Mouse (Mus musculus): ENCODE measurements around the gene Slc6a6.
A peak's percentile ranks its signal among the peaks of the same experiment; 100 is the strongest.

Gene Slc6a6

GRCm38 (mm10) chr6:91669270-91669669, 14.6 kb upstream of the Slc6a6 start:
- no peak for DNase-seq (ENCODE audit: low spot score in 2 of 2)

GRCm38 (mm10) chr6:91670224-91670623, 13.6 kb upstream of the Slc6a6 start:
- no peak for DNase-seq (ENCODE audit: low spot score in 2 of 2)

GRCm38 (mm10) chr6:91674757-91675350, 9.0 kb upstream of the Slc6a6 start:
- DNase-seq (ENCODE audit: low spot score in 2 of 2) = no peak

- no peak for DNase-seq (ENCODE audit: low spot score in 2 of 2)
Measured at GRCm38 (mm10) chr6:91678506-91679094, 5.3 kb upstream of the Slc6a6 start.

GRCm38 (mm10) chr6:91679095-91679577, 4.7 kb upstream of the Slc6a6 start:
- peak; percentile 49 to 57 for DNase-seq (ENCODE audit: low spot score in 2 of 2)

GRCm38 (mm10) chr6:91679716-91680115, 4.1 kb upstream of the Slc6a6 start:
- no peak for DNase-seq (ENCODE audit: low spot score in 2 of 2)

GRCm38 (mm10) chr6:91681841-91682240, 2.0 kb upstream of the Slc6a6 start:
- DNase-seq (ENCODE audit: low spot score in 2 of 2) = no peak

- no peak for DNase-seq (ENCODE audit: low spot score in 2 of 2)
Measured at GRCm38 (mm10) chr6:91683121-91683520, 732 bp upstream of the Slc6a6 start.

GRCm38 (mm10) chr6:91684474-91684829, 599 bp downstream of the Slc6a6 start:
- peak in 1 of 2 experiments; percentile 53 for DNase-seq (ENCODE audit: low spot score in 2 of 2)

- no peak for DNase-seq (ENCODE audit: low spot score in 2 of 2)
Measured at GRCm38 (mm10) chr6:91684831-91685532, 1.1 kb downstream of the Slc6a6 start.

- peak; percentile 47 to 70 for DNase-seq (ENCODE audit: low spot score in 2 of 2)
Measured at GRCm38 (mm10) chr6:91685533-91685883, 1.7 kb downstream of the Slc6a6 start.

GRCm38 (mm10) chr6:91685896-91686295, 2.0 kb downstream of the Slc6a6 start:
- no peak for DNase-seq (ENCODE audit: low spot score in 2 of 2)

- no peak for DNase-seq (ENCODE audit: low spot score in 2 of 2)
Measured at GRCm38 (mm10) chr6:91686597-91686996, 2.7 kb downstream of the Slc6a6 start.

- DNase-seq (ENCODE audit: low spot score in 2 of 2) = no peak
Measured at GRCm38 (mm10) chr6:91688021-91688420, 4.2 kb downstream of the Slc6a6 start.

- no peak for DNase-seq (ENCODE audit: low spot score in 2 of 2)
Measured at GRCm38 (mm10) chr6:91689231-91689630, 5.4 kb downstream of the Slc6a6 start.

GRCm38 (mm10) chr6:91690222-91690621, 6.4 kb downstream of the Slc6a6 start:
- no peak for DNase-seq (ENCODE audit: low spot score in 2 of 2)

- DNase-seq (ENCODE audit: low spot score in 2 of 2) = no peak
Measured at GRCm38 (mm10) chr6:91690646-91691045, 6.8 kb downstream of the Slc6a6 start.

- DNase-seq (ENCODE audit: low spot score in 2 of 2) = no peak
Measured at GRCm38 (mm10) chr6:91691576-91691975, 7.7 kb downstream of the Slc6a6 start.

- no peak for DNase-seq (ENCODE audit: low spot score in 2 of 2)
Measured at GRCm38 (mm10) chr6:91693301-91693886, 9.5 kb downstream of the Slc6a6 start.

GRCm38 (mm10) chr6:91694610-91695009, 10.8 kb downstream of the Slc6a6 start:
- DNase-seq (ENCODE audit: low spot score in 2 of 2) = peak in 1 of 2 experiments; percentile 54

GRCm38 (mm10) chr6:91698831-91699230, 15.0 kb downstream of the Slc6a6 start:
- DNase-seq (ENCODE audit: low spot score in 2 of 2) = no peak

GRCm38 (mm10) chr6:91699482-91700200, 15.8 kb downstream of the Slc6a6 start:
- DNase-seq (ENCODE audit: low spot score in 2 of 2) = no peak
